Mouse (Mus musculus): ENCODE results near the gene Pls3.
"Not testable (repeated sequence)": the region's sequence is repeated elsewhere in the genome, so short reads cannot be mapped to it uniquely, and the experiment has no call there.

Pls3 gene

GRCm38 (mm10) chrX:75777461-75777860 lies 97.5 kb downstream of the Pls3 start:
- in situ Hi-C loops (cut with MboI, MseI) = no loop called here

- in situ Hi-C loops (cut with MboI, MseI) = no loop called here
Observed at GRCm38 (mm10) chrX:75764794-75765328, 110.1 kb downstream of the Pls3 start.

- in situ Hi-C loops (cut with MboI, MseI) = no loop called here
Observed at GRCm38 (mm10) chrX:75764135-75764793, 110.7 kb downstream of the Pls3 start.

GRCm38 (mm10) chrX:75759461-75759860 lies 115.5 kb downstream of the Pls3 start:
- in situ Hi-C loops (cut with MboI, MseI) = loop anchor here (10.0 kb wide), 1 partner anchor 1865 kb away; no protein-coding TSS in a partner anchor

GRCm38 (mm10) chrX:75759036-75759435 lies 115.9 kb downstream of the Pls3 start:
- in situ Hi-C loops (cut with MboI, MseI) = loop anchor here (10.0 kb wide), 1 partner anchor 1866 kb away; no protein-coding TSS in a partner anchor

- in situ Hi-C loops (cut with MboI, MseI) = loop anchor here (10.0 kb wide), 1 partner anchor 1867 kb away; no protein-coding TSS in a partner anchor
Observed at GRCm38 (mm10) chrX:75757966-75758365, 117.0 kb downstream of the Pls3 start.

GRCm38 (mm10) chrX:75754531-75754930 lies 120.5 kb downstream of the Pls3 start:
- in situ Hi-C loops (cut with MboI, MseI) = loop anchor here (10.0 kb wide), 1 partner anchor 1870 kb away; no protein-coding TSS in a partner anchor

- in situ Hi-C loops (cut with MboI, MseI) = loop anchor here (10.0 kb wide), 1 partner anchor 1875 kb away; no protein-coding TSS in a partner anchor
Observed at GRCm38 (mm10) chrX:75750126-75750725, 124.8 kb downstream of the Pls3 start.

- in situ Hi-C loops (cut with MboI, MseI) = not testable (repeated sequence)
Observed at GRCm38 (mm10) chrX:75749312-75749711, 125.7 kb downstream of the Pls3 start.

GRCm38 (mm10) chrX:75744466-75744865 lies 130.5 kb downstream of the Pls3 start:
- in situ Hi-C loops (cut with MboI, MseI) = not testable (repeated sequence)

- in situ Hi-C loops (cut with MboI, MseI) = not testable (repeated sequence)
Observed at GRCm38 (mm10) chrX:75739464-75739863, 135.5 kb downstream of the Pls3 start.
